Mouse (Mus musculus): ENCODE results near the gene Hdhd5.

DNA sequence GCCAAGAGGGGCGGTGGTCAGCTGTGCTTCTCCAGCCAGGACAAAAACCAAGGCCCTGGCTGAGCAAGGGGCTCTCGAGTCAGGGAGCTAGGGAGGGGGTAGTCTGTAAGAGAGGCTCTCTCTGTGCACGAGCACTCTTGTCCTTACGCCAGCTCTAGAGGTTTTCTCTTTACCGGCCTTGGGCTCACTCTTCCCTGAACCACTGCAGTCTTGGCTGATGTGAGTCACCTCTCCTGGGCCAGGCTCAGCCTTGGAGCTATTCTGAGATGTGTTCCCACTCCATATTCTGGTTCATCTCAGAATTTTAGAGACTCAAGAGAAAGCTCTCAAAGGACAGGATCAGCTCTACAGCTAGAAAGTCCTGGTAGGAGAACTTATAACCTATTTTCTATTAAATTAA lies 13.8 kb downstream of the Hdhd5 start:
- TF ChIP-seq POLR2A (IDR thresholded peaks at IDR 0.05; ENCODE audit: control insufficient read depth in 1 of 2, insufficient read depth in 1 of 2, low read depth in 1 of 2, low read length in 2 of 2, poor library complexity in 1 of 2): no peak
- TF ChIP-seq USF1 (IDR thresholded peaks at IDR 0.05; ENCODE audit: low read depth, low read length): no peak
